Mouse (Mus musculus): ENCODE data around the gene Ppm1d. TPM values are rescaled to one million over a fixed set of nuclear protein-coding genes. Genes with fewer than 3 reads are reported as not detected.

The Ppm1d gene
- polyA plus RNA-seq, 1 experiment from 2014 or later = 20.0 TPM

GRCm38 (mm10) chr11:85339173-85339831 is 28.3 kb downstream of the Ppm1d start:
- Histone ChIP-seq H3K4me2 (no peak overlapping the region), H3K36me3 (peaks cover 69% of the 10 kb centered on the region), H3K9ac (no peak overlapping the region), H3K27ac (replicated peaks) (no peak overlapping the region), H3K4me3 (no peak overlapping the region), H3K4me1 (replicated peaks) (no peaks in the 10 kb centered on the region), H3K9me3 (no peaks in the 10 kb centered on the region), H3K27me3 (no peaks in the 10 kb centered on the region)
- WGBS = 92% methylated on average over 6 of the region's 6 CpGs
- ATAC-seq (ENCODE audit: low read depth) = no peak

GRCm38 (mm10) chr11:85340070-85340616 is 29.1 kb downstream of the Ppm1d start:
- no peak for ATAC-seq (ENCODE audit: low read depth)
- no peaks in the 10 kb centered on the region for H3K4me1 ChIP-seq (replicated peaks)
- H3K9ac ChIP-seq = no peak overlapping the region
- no peak overlapping the region for H3K4me3 ChIP-seq
- peaks cover 69% of the 10 kb centered on the region for H3K36me3 ChIP-seq
- WGBS = 96% methylated on average over 7 of the region's 7 CpGs
- no peak overlapping the region for H3K27ac ChIP-seq (replicated peaks)
- no peaks in the 10 kb centered on the region for H3K27me3 ChIP-seq
- no peak overlapping the region for H3K4me2 ChIP-seq
- H3K9me3 ChIP-seq = no peaks in the 10 kb centered on the region

- Histone ChIP-seq H3K4me2 (peak within 1 kb of the TSS; percentile 90), H3K4me1 (replicated peaks) (peaks cover 12% of the 10 kb centered on the region), H3K27ac (replicated peaks) (peak within 1 kb of the TSS; percentile 56; the same call in 1 of the 2 replicates), H3K9ac (peak within 1 kb of the TSS; percentile 86), H3K36me3 (peaks cover 11% of the 10 kb centered on the region), H3K4me3 (peak within 1 kb of the TSS; percentile 80), H3K9me3 (no peaks in the 10 kb centered on the region), H3K27me3 (no peaks in the 10 kb centered on the region)
- ATAC-seq (ENCODE audit: low read depth) = peak; percentile 99
- WGBS = under 1% methylated on average over 47 of the region's 47 CpGs
Measured at GRCm38 (mm10) chr11:85352539-85353380, 41.7 kb downstream of the Ppm1d start, which contains the start of gene Bcas3. Gene Bcas3, plus strand, starts transcription at chr11:85353167.

GRCm38 (mm10) chr11:85353819-85354218 is 42.8 kb downstream of the Ppm1d start:
- WGBS = 82% methylated on average over 4 of the region's 4 CpGs
- Histone ChIP-seq H3K4me3 (peak overlapping the region; percentile 80), H3K36me3 (peaks cover 17% of the 10 kb centered on the region), H3K27me3 (no peaks in the 10 kb centered on the region), H3K9ac (peak overlapping the region; percentile 86), H3K27ac (replicated peaks) (no peak overlapping the region), H3K9me3 (no peaks in the 10 kb centered on the region), H3K4me1 (replicated peaks) (peaks cover 12% of the 10 kb centered on the region), H3K4me2 (peak overlapping the region; percentile 90)
- no peak for ATAC-seq (ENCODE audit: low read depth)

GRCm38 (mm10) chr11:85359641-85360040 is 48.6 kb downstream of the Ppm1d start:
- no peak overlapping the region for H3K4me3 ChIP-seq
- no peaks in the 10 kb centered on the region for H3K4me1 ChIP-seq (replicated peaks)
- H3K4me2 ChIP-seq = no peak overlapping the region
- H3K9ac ChIP-seq = no peak overlapping the region
- H3K9me3 ChIP-seq = no peaks in the 10 kb centered on the region
- no peaks in the 10 kb centered on the region for H3K27me3 ChIP-seq
- H3K27ac ChIP-seq (replicated peaks) = no peak overlapping the region
- H3K36me3 ChIP-seq = peaks cover 71% of the 10 kb centered on the region
- ATAC-seq (ENCODE audit: low read depth) = no peak
- WGBS = 96% methylated on average over 6 of the region's 6 CpGs

- H3K27me3 ChIP-seq = no peaks in the 10 kb centered on the region
- H3K4me2 ChIP-seq = no peak overlapping the region
- H3K4me1 ChIP-seq (replicated peaks) = no peaks in the 10 kb centered on the region
- no peak for ATAC-seq (ENCODE audit: low read depth)
- no peak overlapping the region for H3K9ac ChIP-seq
- H3K4me3 ChIP-seq = no peak overlapping the region
- no peak overlapping the region for H3K27ac ChIP-seq (replicated peaks)
- peaks cover 85% of the 10 kb centered on the region for H3K36me3 ChIP-seq
- no peaks in the 10 kb centered on the region for H3K9me3 ChIP-seq
- 88% methylated on average over 8 of the region's 8 CpGs for WGBS
Measured at GRCm38 (mm10) chr11:85361621-85362020, 50.6 kb downstream of the Ppm1d start.

GRCm38 (mm10) chr11:85366168-85366567 is 55.1 kb downstream of the Ppm1d start:
- Histone ChIP-seq H3K4me2 (no peak overlapping the region), H3K9ac (no peak overlapping the region), H3K4me1 (replicated peaks) (no peaks in the 10 kb centered on the region), H3K9me3 (no peaks in the 10 kb centered on the region), H3K27ac (replicated peaks) (no peak overlapping the region), H3K27me3 (no peaks in the 10 kb centered on the region), H3K36me3 (peaks cover 91% of the 10 kb centered on the region), H3K4me3 (no peak overlapping the region)
- ATAC-seq (ENCODE audit: low read depth) = no peak
- WGBS = 93% methylated on average over 3 of the region's 3 CpGs

- Histone ChIP-seq H3K4me1 (replicated peaks) (no peaks in the 10 kb centered on the region), H3K36me3 (peaks cover 91% of the 10 kb centered on the region), H3K27me3 (no peaks in the 10 kb centered on the region), H3K4me2 (no peak overlapping the region), H3K9ac (no peak overlapping the region), H3K4me3 (no peak overlapping the region), H3K9me3 (no peaks in the 10 kb centered on the region), H3K27ac (replicated peaks) (no peak overlapping the region)
- ATAC-seq (ENCODE audit: low read depth) = no peak
- 71% methylated on average over 3 of the region's 3 CpGs for WGBS
Measured at GRCm38 (mm10) chr11:85367823-85368222, 56.8 kb downstream of the Ppm1d start.

GRCm38 (mm10) chr11:85379091-85379490 is 68.0 kb downstream of the Ppm1d start:
- H3K9me3 ChIP-seq = no peaks in the 10 kb centered on the region
- no peak overlapping the region for H3K4me2 ChIP-seq
- no peak overlapping the region for H3K9ac ChIP-seq
- no peak overlapping the region for H3K4me3 ChIP-seq
- H3K4me1 ChIP-seq (replicated peaks) = no peaks in the 10 kb centered on the region
- 0 out of 2 replicates have a peak, but pooled peaks cover 4% of the 10 kb centered on the region for H3K36me3 ChIP-seq
- no peaks in the 10 kb centered on the region for H3K27me3 ChIP-seq
- no peak for ATAC-seq (ENCODE audit: low read depth)
- WGBS = 94% methylated on average over 3 of the region's 3 CpGs
- H3K27ac ChIP-seq (replicated peaks) = no peak overlapping the region

GRCm38 (mm10) chr11:85380046-85380445 is 69.0 kb downstream of the Ppm1d start:
- no peak overlapping the region for H3K27ac ChIP-seq (replicated peaks)
- H3K4me1 ChIP-seq (replicated peaks) = no peaks in the 10 kb centered on the region
- 14% methylated on average over 1 of the region's 1 CpGs for WGBS
- H3K9me3 ChIP-seq = no peaks in the 10 kb centered on the region
- H3K27me3 ChIP-seq = no peaks in the 10 kb centered on the region
- no peak overlapping the region for H3K4me3 ChIP-seq
- H3K36me3 ChIP-seq = 0 out of 2 replicates have a peak, but pooled peaks cover 4% of the 10 kb centered on the region
- H3K9ac ChIP-seq = no peak overlapping the region
- no peak overlapping the region for H3K4me2 ChIP-seq
- ATAC-seq (ENCODE audit: low read depth) = no peak

- no peak overlapping the region for H3K4me2 ChIP-seq
- H3K27ac ChIP-seq (replicated peaks) = no peak overlapping the region
- ATAC-seq (ENCODE audit: low read depth) = 0 out of 2 replicates have a peak, but pooled peaks have one; percentile 53
- H3K4me1 ChIP-seq (replicated peaks) = no peaks in the 10 kb centered on the region
- no peaks in the 10 kb centered on the region for H3K36me3 ChIP-seq
- no peak overlapping the region for H3K4me3 ChIP-seq
- no peaks in the 10 kb centered on the region for H3K9me3 ChIP-seq
- WGBS = 14% methylated on average over 4 of the region's 4 CpGs
- no peak overlapping the region for H3K9ac ChIP-seq
- H3K27me3 ChIP-seq = no peaks in the 10 kb centered on the region
Measured at GRCm38 (mm10) chr11:85382055-85382454, 71.0 kb downstream of the Ppm1d start.
